Mouse (Mus musculus) midbrain, embryonic 13.5 days (tissue): Measurements from ENCODE around the gene Gm5426. TPM values are rescaled to one million over a fixed set of nuclear protein-coding genes. Genes with fewer than 3 reads are reported as not detected.

Experiments
- ATAC-seq: fragments of 200-750 bp; cut with Nextera tagmentation; 2 replicates; pipeline ENCODE4 v1.8.0; 2017; ENCODE audit warnings: mild to moderate bottlenecking, moderate TSS enrichment, moderate library complexity
- H3K27ac ChIP-seq: fragments of 300-500 bp; sonication (generic); 2 replicates; pipeline ENCODE4 v1.5.1; 2015; ENCODE audit warnings: inconsistent platforms, mild to moderate bottlenecking, moderate library complexity
- H3K27me3 ChIP-seq: fragments of 300-500 bp; sonication (generic); 2 replicates; pipeline ENCODE4 v1.6.1; 2015; ENCODE audit warnings: mild to moderate bottlenecking, inconsistent platforms
- H3K36me3 ChIP-seq: fragments of 300-500 bp; sonication (generic); 2 replicates; pipeline ENCODE4 v1.6.1; 2015; ENCODE audit warnings: mild to moderate bottlenecking, inconsistent platforms
- H3K4me1 ChIP-seq: fragments of 300-500 bp; sonication (generic); replicated peaks from 2 replicates; pipeline ENCODE4 v1.6.1; 2015; ENCODE audit warnings: inconsistent platforms
- H3K4me2 ChIP-seq: fragments of 300-500 bp; sonication (generic); replicated peaks from 2 replicates; pipeline ENCODE4 v1.6.1; 2015; ENCODE audit warnings: moderate library complexity, mild to moderate bottlenecking, inconsistent platforms
- H3K4me3 ChIP-seq: fragments of 300-500 bp; sonication (generic); replicated peaks from 2 replicates; pipeline ENCODE4 v1.5.1; 2015; ENCODE audit warnings: mild to moderate bottlenecking, inconsistent platforms
- H3K9ac ChIP-seq: fragments of 300-500 bp; sonication (generic); replicated peaks from 2 replicates; pipeline ENCODE4 v1.6.1; 2015; ENCODE audit warnings: mild to moderate bottlenecking, inconsistent platforms
- H3K9me3 ChIP-seq: fragments of 300-500 bp; sonication (generic); 2 replicates; pipeline ENCODE4 v1.6.1; 2016; ENCODE audit warnings: mild to moderate bottlenecking, inconsistent platforms
- WGBS: fragments of 180-500 bp; shearing (Covaris S2); methylation state at CpG from one replicate; pipeline ENCODE4 v1.1.7; 2015; 5-methylcytosine and 5-hydroxymethylcytosine counted together
- microRNA-seq: library from miRNA; unstranded; fragments of <30 nt; microRNA quantifications from one replicate; pipeline ENCODE4, GENCODE M21; 2016
- polyA plus RNA-seq: library from polyadenylated mRNA; unstranded; fragments of >200 nt; fragmentation: Nextera tagmentation; extraction: Ambion mirVana; gene quantifications from 2 replicates; pipeline ENCODE4 v1.2.1, GENCODE M21; 2015

Gm5426 gene
- polyA plus RNA-seq, 1 experiment from 2014 or later: not detected

DNA sequence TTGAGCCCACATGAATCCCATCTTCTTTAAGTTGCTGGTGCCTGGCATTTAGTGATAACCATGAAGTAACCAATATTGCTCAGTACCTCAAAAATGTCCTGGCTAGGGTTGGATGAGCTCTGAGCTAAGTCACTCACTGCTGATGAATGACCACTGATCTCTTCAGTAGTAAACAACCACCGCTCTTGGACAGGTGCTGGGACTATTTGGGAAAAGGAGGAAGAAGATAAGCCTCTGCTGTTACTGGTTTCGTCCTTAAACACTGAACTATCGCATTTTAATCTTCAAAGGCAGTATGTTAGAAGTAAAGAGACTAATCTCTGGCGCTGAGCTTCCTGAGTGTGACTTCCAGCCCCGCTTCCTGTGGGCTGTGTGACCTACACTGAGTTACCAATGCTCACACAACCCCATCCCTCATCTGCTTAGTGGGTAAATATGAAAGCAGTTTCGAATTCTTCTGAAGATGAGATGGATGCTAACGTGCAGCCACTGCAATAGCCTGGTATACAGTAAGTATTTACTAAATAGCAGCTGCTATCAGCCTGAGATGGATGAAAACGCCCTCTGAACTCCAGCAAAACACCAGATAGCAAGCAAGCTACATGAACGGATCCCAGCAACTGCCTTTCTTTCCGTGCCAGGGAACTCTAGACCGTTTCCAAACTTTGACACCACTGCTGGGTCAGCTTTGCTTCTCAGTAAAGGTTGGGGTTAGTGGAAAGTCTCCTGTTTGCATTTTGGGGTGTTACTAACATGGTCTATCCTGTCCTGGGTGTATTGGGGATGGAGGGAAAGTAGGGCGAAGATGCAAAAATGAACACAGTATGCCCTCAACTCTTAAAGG lies 44.4 kb downstream of the Gm5426 start:
- 0 out of 2 replicates have a peak, but pooled peaks cover 2% of the 10 kb centered on the region for H3K4me1 ChIP-seq
- no peak overlapping the region for H3K4me2 ChIP-seq
- no peaks in the 10 kb centered on the region for H3K27me3 ChIP-seq
- no peak overlapping the region for H3K9ac ChIP-seq
- ATAC-seq: no peak
- no peak overlapping the region for H3K27ac ChIP-seq
- no peaks in the 10 kb centered on the region for H3K36me3 ChIP-seq
- WGBS: 88% methylated on average over 12 of the region's 12 CpGs
- H3K9me3 ChIP-seq: no peaks in the 10 kb centered on the region
- H3K4me3 ChIP-seq: no peak overlapping the region

DNA sequence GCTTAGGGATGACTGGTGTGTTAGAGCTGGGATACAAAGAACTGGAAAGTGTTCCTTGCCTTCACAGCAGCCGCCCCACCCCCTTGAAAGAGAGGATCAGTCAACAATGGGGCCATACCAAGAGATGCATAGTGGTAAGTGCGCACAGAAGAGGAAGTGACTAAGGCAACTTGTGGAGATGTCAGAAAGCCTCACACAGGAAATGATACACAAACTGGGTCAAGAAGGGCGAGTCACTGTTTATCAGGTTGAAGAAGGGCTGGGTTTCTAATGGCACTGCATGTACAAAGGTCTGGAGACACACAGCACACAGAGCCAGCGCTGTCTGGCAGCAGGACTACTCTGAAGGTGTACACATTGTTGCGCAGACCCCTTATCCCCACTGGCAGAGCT lies 45.0 kb downstream of the Gm5426 start:
- 80% methylated on average over 5 of the region's 5 CpGs for WGBS
- Histone ChIP-seq H3K4me3 (no peak overlapping the region), H3K36me3 (no peaks in the 10 kb centered on the region), H3K4me1 (0 out of 2 replicates have a peak, but pooled peaks cover 2% of the 10 kb centered on the region), H3K27ac (no peak overlapping the region), H3K9ac (no peak overlapping the region), H3K27me3 (no peaks in the 10 kb centered on the region), H3K9me3 (no peaks in the 10 kb centered on the region), H3K4me2 (no peak overlapping the region)
- no peak for ATAC-seq

- 70% methylated on average over 6 of the region's 6 CpGs for WGBS
- no peaks in the 10 kb centered on the region for H3K36me3 ChIP-seq
- 0 out of 2 replicates have a peak, but pooled peaks cover 2% of the 10 kb centered on the region for H3K4me1 ChIP-seq
- no peak overlapping the region for H3K27ac ChIP-seq
- H3K9me3 ChIP-seq: no peaks in the 10 kb centered on the region
- no peak overlapping the region for H3K4me3 ChIP-seq
- H3K4me2 ChIP-seq: no peak overlapping the region
- H3K27me3 ChIP-seq: no peaks in the 10 kb centered on the region
- no peak overlapping the region for H3K9ac ChIP-seq
- no peak for ATAC-seq
Measured at GRCm38 (mm10) chr10:96181883-96182628, 45.7 kb downstream of the Gm5426 start.

DNA sequence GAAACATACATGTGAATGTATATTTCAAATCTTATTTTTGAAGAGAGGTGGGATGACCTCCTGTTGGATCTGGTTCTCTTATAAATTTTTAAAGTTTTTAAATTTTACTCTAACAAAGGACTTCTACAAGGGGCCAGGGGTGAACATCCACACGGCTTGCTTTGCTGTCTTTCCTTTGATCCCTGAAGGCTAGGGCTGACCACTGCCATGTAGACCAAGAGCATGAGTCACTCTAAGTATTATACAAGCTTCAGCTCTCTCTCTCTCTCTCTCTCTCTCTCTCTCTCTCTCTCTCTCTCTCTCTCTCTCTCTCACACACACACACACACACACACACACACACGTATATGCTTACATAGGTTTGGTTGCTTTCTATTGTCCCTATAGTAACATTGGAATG lies 48.6 kb downstream of the Gm5426 start:
- ATAC-seq: no peak
- H3K4me3 ChIP-seq: no peak overlapping the region
- H3K36me3 ChIP-seq: no peaks in the 10 kb centered on the region
- no peak overlapping the region for H3K9ac ChIP-seq
- H3K9me3 ChIP-seq: 0 out of 2 replicates have a peak, but pooled peaks cover 3% of the 10 kb centered on the region
- H3K4me2 ChIP-seq: no peak overlapping the region
- 0 out of 2 replicates have a peak, but pooled peaks cover 2% of the 10 kb centered on the region for H3K4me1 ChIP-seq
- no peaks in the 10 kb centered on the region for H3K27me3 ChIP-seq
- H3K27ac ChIP-seq: no peak overlapping the region
- 80% methylated on average over 2 of the region's 2 CpGs for WGBS

DNA sequence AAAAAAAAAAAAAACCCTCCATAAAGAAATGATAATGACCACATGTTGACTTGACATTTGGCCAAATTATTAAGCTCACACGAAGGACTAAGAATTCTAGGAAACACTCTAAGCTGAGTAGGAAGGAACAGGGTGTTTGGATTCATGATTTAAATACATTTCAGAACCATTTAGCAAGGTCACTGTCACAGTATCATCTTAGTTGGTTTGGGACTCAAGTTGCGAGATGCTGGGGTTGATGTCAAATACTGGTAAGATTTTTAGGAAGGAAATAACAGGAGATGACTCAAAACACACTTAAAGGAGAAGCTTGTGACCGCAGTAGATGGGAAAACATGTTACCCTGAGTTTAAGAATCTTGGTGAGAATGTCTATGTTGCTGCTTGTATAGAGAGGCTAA lies 49.2 kb downstream of the Gm5426 start:
- no peak overlapping the region for H3K4me2 ChIP-seq
- no peaks in the 10 kb centered on the region for H3K36me3 ChIP-seq
- no peak overlapping the region for H3K27ac ChIP-seq
- peaks cover 5% of the 10 kb centered on the region; the same call in 1 of the 2 replicates for H3K4me1 ChIP-seq
- WGBS: 84% methylated on average over 3 of the region's 3 CpGs
- H3K9me3 ChIP-seq: 0 out of 2 replicates have a peak, but pooled peaks cover 3% of the 10 kb centered on the region
- no peak overlapping the region for H3K9ac ChIP-seq
- no peaks in the 10 kb centered on the region for H3K27me3 ChIP-seq
- no peak overlapping the region for H3K4me3 ChIP-seq
- no peak for ATAC-seq

Small RNA genes within 50 kb of the gene (microRNA-seq; reads per million reads assigned to microRNA genes)
- gene Gm22913: not detected

Other genes starting within 250 kb of the Gm5426 start
- gene Eea1, start 196.0 kb upstream of the Gm5426 start, polyA plus RNA-seq: 18.9 and 19.2 TPM in 2 replicates